Mouse (Mus musculus) adrenal gland, postnatal 25 days (tissue): ENCODE measurements around the gene Pkmyt1. TPM values are rescaled to one million over a fixed set of nuclear protein-coding genes. Genes with fewer than 3 reads are reported as not detected.

Source experiments
- DNase-seq: peaks from one replicate; pipeline ENCODE4 v3.0.0; 2021; ENCODE audit warnings: mixed read lengths
- total RNA-seq: library from RNA; stranded (reverse); gene quantifications from 2 replicates; pipeline ENCODE4 v1.2.3, GENCODE M21; 2021

Pkmyt1 gene
- total RNA-seq, 1 experiment from 2014 or later: 7.6 TPM

DNA sequence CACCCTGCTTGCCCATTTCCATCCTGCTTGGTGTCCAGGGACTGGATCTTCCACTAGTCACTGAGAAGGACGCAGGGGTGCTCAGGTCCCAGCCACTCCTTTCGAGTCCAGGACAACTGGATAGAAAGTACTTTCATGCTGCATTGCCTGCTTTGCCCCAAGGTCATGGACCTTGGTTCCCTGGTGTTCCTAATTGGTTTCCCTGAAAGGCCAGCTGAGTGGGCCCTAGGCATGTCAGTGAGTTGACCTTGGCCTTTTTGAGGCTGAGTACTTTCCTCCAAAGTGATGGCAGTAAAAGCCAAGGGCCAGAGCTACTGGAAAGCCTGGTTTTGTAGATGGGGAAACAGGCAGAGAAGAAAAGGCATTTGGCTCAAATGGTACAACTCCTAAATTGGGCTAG, 4.2 kb upstream of the Pkmyt1 start:
- peak; percentile 36 for DNase-seq

DNA sequence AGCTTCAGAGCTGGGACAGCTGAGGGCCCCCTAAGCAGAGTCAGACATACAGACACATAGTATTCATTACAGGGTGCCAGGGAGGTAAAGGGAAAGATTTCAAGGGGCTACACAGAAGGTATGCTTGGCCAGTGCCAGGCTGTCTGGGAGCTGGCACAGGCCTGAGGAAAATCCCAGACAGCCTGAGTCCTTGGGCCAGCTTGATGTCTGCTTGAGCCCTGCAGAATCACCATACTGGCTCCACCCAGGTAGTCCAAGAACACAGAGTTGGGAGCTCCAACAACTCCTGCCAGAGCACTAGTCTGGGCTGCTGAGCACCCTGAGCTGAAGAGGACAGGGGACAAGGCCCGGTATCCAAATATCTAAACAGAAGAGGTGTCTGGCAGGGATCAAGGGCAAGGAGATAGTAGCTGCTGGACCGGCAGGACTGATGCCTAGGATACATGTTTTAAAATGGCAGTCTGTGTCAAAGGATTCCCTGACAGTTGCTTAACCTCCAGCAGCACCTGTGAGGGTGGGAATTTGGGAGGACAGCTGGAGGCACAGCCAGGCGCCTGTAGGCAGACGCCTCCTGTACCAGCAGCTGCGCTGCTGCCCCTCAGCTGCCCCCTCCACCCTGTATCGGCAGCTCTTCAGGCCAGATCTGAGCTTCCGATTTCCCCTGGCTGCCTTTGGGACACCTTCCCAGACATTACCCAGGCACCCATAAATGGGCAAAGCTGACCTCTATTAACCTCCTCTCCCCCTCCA, 3.6 kb upstream of the Pkmyt1 start, which contains the start of gene 1520401A03Rik:
Gene 1520401A03Rik, minus strand, starts transcription at position 408 of the 750 bp plus-strand sequence.
- DNase-seq: no peak

DNA sequence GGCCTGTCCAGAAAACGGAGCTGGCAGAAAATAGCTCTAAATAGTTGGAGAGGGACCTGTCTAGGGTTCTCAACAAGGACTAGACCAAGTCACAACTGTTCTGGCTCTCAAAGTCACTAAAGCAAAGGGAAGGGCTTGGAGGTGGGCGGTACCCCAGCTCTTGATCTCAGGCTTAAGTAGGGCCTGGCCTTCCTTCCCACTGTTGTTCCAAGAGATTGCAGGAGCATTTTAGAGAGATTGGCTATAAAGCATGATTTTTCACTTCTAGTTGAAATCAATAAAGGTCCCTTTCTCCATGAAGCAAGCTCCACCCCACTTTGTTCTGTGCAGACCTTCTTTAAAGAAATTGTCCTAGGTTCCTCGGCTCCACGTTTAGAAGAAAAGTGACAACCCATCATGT, 659 bp upstream of the Pkmyt1 start:
- no peak for DNase-seq

DNA sequence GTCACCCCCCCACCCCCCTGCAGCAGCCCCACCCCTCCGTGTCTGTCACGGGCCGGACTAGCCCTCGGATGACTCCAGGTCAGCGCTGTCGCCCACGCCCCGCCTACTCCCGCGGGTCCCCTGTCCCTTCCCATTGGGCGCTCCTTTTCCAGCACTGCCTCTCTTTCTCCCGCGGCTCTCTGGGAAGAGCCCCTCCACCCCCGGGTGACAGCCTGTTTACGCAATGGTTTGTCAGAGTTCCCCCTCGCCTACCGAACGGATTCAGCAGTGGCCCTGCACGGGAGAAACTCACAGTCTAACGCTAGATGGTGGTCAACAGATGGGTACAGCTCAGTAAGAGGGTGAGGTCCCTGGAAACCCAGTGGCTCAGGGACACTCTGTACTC, 614 bp downstream of the Pkmyt1 start:
- peak; percentile 80 for DNase-seq

DNA sequence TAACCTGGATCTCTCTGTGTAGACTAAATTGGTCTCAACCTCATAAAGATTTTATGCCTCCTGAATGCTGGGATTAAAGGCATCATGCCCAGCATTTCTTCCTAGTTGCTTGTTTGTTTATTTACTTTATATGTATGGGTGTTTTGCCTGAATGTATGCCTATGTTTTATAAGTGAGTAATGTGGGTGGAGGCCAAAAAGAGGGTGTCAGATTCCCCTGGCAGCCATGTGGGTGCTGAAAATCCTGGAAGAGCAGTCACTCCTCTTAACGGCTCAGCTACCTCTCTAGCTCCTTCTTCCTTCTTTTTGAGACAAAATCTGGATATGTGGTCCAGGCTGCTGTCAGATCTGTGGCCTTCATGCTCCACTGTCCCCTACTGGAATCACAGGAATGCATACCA, 4.3 kb downstream of the Pkmyt1 start:
- DNase-seq: no peak

DNA sequence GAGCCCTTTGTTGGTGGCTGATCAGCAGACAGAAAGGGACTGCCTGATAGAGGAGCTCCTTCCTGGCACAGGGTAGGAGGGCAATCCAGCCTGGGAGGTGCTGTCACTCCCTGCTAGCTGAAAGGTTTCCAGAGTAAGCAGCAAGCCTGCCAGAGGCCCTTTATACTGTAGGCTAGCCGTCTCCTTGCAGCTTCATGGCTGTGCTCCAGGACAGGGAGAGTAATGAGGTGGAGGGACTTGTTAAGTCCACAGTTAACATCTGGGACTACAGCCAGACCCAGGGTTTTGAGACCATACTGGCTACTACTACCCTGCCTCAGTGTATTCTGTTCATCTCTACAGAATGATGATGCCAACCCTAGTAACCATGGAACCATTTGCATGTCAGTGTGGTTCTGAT, 8.2 kb downstream of the Pkmyt1 start:
- DNase-seq: no peak

DNA sequence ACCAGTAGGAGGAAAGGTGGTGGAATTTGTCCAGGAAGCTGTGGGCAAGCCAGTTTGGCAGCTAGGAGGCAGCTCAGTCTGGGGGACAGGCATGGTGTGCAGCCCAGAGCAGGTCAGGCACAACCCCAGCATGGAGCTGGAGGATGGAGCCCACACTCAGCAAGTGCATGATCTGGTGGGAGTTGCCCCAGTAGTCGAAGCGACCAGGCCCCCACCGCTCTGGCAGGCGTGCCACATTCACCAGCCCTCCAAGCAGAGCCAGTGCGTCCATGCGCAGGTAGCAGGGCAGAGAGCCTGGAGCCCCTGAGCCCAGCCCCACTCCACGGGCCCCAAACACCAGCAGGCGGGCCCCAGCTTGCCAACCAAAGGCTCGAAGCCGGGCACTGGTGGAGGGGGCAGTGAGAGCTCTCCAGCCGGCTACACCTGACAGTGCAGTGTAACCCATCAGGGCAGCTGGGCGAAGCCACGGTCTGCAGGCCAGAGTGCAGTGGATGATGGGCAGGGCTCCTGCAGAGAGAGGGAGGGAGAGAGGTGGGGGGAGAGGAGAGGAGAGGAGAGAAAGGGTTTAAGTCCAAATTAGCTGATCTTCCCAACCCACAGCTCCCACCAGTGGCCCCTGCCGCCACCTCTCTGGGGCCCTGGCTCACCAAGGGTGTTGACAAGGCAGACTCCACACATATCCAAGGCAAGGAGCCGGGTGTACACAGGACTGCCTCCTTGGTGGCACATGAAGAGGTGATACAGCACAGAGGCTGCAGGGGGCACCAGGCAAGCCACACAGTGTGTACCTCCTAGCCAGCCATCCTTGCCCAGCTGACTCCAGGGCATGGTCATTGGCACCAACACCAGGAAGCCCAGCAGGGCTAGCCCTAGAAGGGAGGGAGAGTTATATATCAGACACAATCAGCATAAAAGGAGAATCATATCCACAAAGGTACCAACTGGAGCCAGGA, 11.6 kb downstream of the Pkmyt1 start:
- DNase-seq: no peak

DNA sequence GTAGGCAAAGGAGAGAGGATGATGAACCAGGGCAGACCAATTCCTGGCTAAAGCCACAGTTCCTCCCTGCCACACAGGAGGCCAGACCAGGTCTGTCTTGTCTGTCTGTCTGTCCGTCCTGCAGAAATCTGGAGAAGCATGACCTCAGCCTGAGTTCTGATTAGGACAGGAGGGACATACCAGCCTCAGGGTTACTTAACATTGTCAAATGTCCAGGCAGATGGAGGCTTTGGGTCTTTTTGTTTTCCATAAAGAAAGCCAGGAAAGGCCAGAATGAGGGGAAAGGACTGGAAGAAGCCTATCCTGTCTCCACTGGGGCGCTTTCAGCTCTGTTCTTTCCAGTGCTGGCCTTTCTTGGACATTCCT, 12.7 kb downstream of the Pkmyt1 start:
- DNase-seq: no peak

DNA sequence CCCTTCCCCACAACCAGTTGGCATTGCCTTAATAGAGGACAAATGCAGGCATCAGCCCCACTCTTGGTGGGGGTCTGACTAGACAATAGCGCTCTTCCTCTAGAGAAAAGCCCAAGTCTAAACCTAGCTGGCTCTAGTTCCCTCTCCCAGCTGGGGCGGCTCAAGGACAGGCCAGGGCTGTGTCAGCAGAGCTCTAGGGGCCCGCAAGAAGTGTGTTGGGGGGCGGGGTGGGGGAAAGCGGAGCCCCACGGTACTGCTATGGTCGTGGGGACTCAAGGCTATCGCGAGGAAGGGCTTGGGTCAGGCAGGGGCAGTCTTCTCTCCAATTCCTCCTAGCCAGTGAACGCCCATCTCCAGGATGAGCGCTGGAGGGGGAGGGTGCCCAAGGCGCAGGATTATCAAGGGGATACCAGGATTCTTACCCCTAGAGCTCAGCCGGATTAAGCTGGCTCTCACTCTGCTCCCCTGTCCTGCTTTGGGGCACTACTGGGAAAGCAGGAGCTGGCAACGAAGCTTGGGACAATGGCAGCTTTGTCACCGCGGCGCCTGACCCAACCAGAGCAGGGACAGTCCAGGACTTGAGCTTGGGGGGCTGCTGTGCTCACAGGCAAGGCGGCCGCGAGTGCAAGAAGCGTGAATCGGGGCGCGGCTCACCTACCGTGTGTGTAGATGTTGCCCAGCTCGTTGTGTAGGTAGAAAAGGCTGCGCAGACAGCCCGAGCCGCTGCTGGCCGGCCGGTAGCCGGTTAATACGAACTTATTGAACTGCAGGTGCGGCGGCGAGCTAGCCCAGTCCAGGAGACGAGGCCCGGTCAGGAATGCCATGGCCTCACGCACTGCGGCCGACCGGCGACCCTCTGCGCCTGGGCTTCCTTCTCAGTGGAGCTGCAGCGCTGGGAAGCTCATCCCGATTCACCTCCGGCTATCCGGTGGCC, 13.3 kb downstream of the Pkmyt1 start:
- DNase-seq: no peak

DNA sequence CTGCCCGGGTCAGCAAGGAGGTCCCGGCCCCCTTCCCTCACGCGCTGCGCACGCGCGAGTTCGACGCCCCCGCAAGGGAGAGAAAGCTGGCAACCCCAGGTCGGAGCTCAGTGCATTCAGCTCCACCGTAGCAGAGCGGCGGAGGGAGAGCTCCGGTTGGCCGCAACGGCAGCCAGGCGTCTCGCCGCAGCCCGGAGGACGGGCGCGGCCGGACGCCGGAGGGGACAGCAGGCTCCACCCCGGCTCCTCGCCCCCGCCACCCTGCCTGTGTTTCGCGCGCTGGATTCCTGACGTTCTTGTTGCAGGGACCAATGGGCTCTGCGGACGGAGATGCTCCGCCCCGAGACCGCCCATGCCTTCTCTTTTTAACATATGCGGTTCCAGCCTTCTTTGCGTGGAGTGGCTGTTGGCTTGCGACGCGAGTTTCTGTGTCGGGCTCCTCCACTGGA, 14.0 kb downstream of the Pkmyt1 start:
- peak; percentile 90 for DNase-seq

DNA sequence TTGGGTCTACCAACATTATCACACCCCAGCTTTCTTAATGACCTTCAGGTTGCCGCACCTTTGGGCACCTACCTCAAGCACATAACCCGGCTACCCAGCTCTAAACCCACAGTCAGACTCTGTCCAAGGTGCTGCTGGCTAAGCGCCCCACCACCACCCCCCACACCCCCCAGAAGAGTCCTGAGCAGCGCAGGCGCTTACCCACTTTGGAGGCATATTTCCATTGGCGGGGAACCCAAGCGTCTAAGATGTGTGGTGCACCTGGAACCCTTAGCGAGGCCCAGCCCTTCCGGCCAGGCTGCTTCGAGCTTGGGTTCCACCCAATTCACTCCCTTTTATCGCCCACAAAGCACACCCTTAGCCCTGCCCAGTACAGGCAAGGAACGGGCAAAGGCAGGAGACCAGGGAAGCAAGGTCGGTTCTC, 14.5 kb downstream of the Pkmyt1 start, which contains the start of gene Paqr4:
Gene Paqr4, minus strand, starts transcription at position 270 of the 424 bp plus-strand sequence.
- DNase-seq: no peak

DNA sequence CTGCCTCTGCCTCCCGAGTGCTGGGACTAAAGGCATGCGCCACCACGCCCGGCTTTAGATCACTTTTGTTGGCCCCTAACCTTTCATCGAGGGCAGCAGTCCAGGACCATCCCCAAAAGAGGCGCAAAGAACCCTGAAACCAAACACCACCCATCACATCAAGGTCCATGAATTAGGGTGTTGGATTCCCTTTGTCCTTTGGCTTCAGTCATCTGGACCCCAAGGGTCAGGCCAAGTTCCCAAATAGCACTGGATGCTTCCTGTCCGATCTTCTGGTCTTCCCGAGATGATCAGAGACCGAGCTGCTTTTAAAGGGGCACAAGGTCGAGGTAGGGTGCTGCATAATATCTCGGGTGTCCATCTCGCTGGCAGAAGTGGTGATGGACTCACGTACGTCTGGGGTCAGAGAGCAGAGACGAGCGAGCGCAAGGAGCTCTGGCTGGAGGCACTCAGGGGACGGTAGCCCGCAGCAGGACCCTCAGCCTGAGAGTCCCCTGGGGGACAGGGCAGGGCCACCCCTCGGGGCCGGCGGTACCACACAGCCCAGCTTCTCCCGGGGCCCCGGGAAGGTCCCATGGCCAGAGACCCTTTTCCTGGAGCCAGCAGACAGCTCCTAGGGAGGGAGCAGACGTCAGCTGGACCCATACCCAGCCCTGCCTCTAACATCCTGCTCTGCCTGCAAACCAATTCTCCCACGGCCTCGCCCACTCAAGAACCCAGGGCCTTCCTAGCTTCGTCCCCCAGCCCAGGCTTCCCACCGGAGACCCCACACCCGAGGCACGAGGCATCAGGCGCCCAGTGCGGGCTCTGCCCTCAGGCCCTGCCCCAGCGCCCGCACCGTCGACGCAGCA, 15.4 kb downstream of the Pkmyt1 start:
- DNase-seq: no peak

DNA sequence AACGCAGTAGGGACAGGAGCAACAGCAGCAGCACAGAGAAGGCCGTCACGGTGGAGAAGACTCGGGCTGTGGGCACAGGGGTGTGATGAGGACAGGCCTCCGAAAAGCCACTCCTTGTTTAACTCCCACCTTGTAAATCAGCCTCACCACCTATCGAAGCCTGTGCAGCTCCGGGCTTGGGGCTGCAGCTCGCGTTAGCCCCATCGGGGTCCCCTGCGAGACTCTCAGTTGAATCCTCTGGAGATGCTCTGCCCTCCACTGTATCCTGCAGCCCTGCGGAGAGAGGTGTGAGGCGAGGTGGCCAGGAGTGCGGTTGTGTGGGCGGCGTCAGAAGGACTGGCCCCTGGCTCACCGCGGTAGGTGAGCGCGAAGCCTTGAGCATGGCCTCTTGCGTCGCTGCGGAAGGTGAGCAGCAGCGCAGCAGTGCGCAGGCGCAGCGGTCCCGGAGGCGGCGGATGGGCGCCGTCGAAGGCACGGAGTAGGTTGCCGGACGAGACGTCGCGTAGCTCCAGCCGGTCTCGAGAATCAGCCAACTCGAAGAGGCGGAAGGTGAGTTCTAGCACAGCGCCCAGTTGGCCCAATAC, 16.2 kb downstream of the Pkmyt1 start:
- DNase-seq: peak; percentile 37

DNA sequence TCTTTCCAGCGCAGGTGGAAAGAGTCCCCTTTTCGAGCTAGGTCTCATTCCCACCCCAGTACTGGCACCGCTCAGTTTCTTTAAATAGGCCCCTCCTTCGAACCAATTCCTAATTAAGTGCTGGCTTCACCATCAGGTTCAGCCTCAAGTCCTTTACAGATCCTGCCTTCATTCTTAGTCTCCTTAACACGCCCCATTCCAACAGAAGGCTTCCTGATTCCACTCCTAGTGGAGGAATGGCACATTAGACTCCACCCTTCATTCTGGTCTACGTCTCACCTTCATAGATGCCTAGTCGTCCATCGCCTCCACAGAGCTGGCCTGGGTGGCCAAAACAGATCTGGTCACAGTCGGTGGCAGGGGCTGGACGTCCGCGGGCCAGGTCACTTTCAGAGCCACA, 16.8 kb downstream of the Pkmyt1 start:
- DNase-seq: no peak

DNA sequence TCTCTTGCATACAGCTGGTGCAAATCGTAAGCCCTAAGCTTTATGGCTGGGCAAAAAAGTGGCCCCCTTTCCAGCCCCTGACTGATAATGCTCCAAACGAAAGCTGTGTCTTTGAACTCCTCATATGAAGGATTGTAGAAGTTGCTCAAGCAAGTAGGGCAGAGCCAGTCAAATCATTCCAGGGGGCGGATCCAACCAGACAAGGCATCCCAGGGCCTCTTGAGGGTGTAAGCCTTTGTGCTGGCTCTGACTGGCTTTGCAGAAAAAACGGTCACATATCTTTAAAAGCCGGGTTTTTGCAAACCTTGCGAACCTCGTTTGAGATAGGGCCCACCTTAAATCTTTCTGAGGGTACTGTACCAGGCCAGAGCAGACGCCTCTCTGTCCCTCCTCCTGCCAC, 17.9 kb downstream of the Pkmyt1 start:
- no peak for DNase-seq

DNA sequence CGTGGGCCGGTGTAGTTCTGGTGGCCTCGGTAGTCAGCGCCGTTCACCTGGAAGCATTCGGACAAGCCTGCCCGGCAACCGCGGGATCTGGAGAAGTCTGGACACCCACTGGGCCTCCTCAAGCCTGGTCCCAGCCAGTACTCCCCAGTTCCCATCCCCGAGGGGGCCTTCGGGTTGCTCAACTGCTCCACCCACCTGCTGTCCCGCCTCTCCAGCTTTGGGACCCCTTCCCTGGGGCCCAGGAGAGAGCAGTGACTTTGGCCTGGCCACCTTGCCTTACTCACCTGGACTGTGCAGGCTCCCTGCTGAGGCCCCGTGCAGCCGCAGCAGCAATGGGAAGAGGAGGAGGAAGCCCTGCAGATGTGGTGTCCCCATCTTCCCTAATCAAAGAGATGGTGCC, 18.5 kb downstream of the Pkmyt1 start:
- no peak for DNase-seq

DNA sequence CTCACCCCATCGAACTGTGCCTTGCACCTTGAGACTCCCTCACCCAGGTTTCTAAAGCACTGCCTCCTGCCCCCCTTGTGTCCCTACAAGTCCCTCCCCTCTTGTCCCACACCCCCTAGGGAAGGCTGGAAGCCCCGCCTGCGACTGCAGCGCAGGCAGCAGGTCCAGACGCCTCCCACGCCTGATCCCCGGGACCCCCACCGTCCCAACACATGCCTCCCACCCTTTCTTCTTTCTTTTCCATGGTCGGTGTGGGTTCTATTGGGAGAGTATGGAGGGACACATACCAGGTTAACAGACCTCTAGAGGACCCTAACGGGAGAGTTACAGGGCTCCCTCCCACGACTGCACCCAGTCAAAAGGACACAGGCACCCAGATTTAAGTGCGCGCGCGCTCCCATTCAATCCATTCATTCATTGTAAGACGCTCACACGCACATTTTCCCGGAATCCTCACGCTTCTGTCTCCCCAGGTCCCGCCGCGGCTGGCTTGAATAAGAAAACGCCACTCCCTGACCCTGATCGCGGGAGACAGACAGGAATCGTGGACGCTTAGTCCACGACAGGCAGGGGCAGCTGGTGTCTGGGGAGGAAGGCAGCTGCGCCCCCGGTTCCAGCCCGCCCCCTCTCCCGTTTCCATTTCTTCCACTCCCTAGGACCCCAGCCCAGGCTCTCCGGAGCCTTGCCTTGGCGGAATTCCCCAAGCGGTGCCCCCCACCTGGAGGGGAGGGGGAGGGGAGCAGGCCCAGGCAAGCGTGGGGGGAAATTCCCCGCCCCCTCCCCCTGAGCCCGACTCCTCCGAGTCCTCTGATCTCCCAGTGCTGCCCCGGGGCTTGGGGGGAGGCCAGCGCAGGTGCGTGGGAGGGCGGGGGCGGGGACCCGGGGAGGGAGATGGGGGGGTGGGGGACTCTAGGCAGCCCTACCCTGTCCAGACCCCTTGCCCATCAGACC, 19.4 kb downstream of the Pkmyt1 start, which contains the start of gene Kremen2:
Gene Kremen2, minus strand, starts transcription at position 533 of the 951 bp plus-strand sequence.
- DNase-seq: no peak

DNA sequence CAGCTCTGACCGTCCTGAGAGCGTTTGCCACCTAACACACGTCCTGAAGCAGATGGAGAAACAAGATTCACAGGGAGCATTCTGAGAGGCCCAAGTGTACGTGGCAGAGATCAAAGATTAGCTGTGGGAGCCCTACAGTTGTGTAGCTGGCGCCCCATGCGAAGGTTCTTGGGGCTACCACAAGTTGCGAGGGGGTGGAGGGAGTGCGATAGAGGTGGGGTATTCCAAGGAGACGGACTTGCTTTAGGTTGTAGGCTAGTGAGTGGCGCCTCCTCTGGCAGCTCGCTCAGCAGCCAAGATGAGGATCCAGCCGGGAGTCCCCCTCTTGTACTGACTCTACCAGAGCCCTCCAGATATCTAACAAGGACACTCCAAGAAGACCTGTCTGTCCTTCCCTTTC, 20.2 kb downstream of the Pkmyt1 start:
- DNase-seq: no peak

DNA sequence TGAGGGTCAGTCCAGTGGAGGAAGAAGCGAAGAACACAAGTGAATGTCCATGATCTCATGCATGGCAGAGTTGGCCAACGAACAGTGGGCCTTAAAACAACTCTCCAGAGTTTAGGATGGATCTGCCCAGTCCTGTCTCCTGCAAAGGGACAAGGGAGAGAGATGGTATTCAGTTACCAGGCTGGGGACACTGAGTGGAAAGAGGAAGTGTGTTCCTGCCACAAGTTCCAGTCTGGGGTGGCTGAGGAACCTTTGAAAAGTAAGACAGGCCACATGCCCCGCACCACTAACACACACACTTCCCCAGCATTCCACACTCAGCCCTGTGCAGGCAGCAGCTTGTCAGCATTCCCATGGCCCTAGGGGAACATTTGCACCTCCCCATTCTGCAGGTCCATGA, 20.6 kb downstream of the Pkmyt1 start:
- DNase-seq: no peak
